Mouse (Mus musculus) heart, embryonic 12.5 days (tissue): ENCODE data around the gene Arntl2. TPM values are rescaled to one million over a fixed set of nuclear protein-coding genes. Genes with fewer than 3 reads are reported as not detected.

Source experiments
- ATAC-seq: fragments of 200-750 bp; cut with Nextera tagmentation; 2 replicates; pipeline ENCODE4 v1.8.0; 2017; ENCODE audit warnings: moderate TSS enrichment, moderate library complexity; ENCODE audit not compliant: insufficient number of reproducible peaks, low FRiP score
- H3K27ac ChIP-seq: fragments of 300-500 bp; sonication (generic); 2 replicates; pipeline ENCODE4 v1.5.1; 2016; ENCODE audit warnings: mild to moderate bottlenecking, moderate library complexity; ENCODE audit not compliant: poor library complexity, severe bottlenecking
- H3K27me3 ChIP-seq: fragments of 300-500 bp; sonication (generic); replicated peaks from 2 replicates; pipeline ENCODE4 v1.6.1; 2016; ENCODE audit warnings: mild to moderate bottlenecking, moderate library complexity
- H3K36me3 ChIP-seq: fragments of 300-500 bp; sonication (generic); 2 replicates; pipeline ENCODE4 v1.6.1; 2016; ENCODE audit warnings: mild to moderate bottlenecking, moderate library complexity
- H3K4me1 ChIP-seq: fragments of 300-500 bp; sonication (generic); replicated peaks from 2 replicates; pipeline ENCODE4 v1.6.1; 2016; ENCODE audit warnings: mild to moderate bottlenecking
- H3K4me2 ChIP-seq: fragments of 300-500 bp; sonication (generic); 2 replicates; pipeline ENCODE4 v1.6.1; 2016; ENCODE audit warnings: mild to moderate bottlenecking, moderate library complexity
- H3K4me3 ChIP-seq: fragments of 300-500 bp; sonication (generic); 2 replicates; pipeline ENCODE4 v1.5.1; 2016; ENCODE audit warnings: mild to moderate bottlenecking
- H3K9ac ChIP-seq: fragments of 300-500 bp; sonication (generic); 2 replicates; pipeline ENCODE4 v1.6.1; 2016; ENCODE audit warnings: mild to moderate bottlenecking, moderate library complexity
- H3K9me3 ChIP-seq: fragments of 300-500 bp; sonication (generic); replicated peaks from 2 replicates; pipeline ENCODE4 v1.6.1; 2016; ENCODE audit warnings: mild to moderate bottlenecking, moderate library complexity
- WGBS: fragments of 180-500 bp; shearing (Covaris S2); methylation state at CpG from one replicate; pipeline ENCODE4 v1.1.7; 2016; 5-methylcytosine and 5-hydroxymethylcytosine counted together
- polyA plus RNA-seq: library from polyadenylated mRNA; unstranded; fragments of >200 nt; fragmentation: Nextera tagmentation; extraction: Ambion mirVana; gene quantifications from 2 replicates; pipeline ENCODE4 v1.2.1, GENCODE M21; 2016

Arntl2 gene
- polyA plus RNA-seq, 1 experiment from 2014 or later = 3.1 TPM

- no peak for ATAC-seq
- peak overlapping the region; percentile 18; the same call in 1 of the 2 replicates for H3K27ac ChIP-seq
- H3K36me3 ChIP-seq = no peaks in the 10 kb centered on the region
- H3K4me3 ChIP-seq = no peak overlapping the region
- H3K27me3 ChIP-seq = no peaks in the 10 kb centered on the region
- no peak overlapping the region for H3K9ac ChIP-seq
- H3K4me1 ChIP-seq = peaks cover 21% of the 10 kb centered on the region
- H3K4me2 ChIP-seq = no peak overlapping the region
- 50% methylated on average over 12 of the region's 12 CpGs for WGBS
- peaks cover 5% of the 10 kb centered on the region; the same call in 1 of the 2 replicates for H3K9me3 ChIP-seq
Measured at GRCm38 (mm10) chr6:146877425-146878045, 81.7 kb downstream of the Arntl2 start.

- H3K9ac ChIP-seq = no peak overlapping the region
- H3K27me3 ChIP-seq = no peaks in the 10 kb centered on the region
- peaks cover 5% of the 10 kb centered on the region; the same call in 1 of the 2 replicates for H3K9me3 ChIP-seq
- peaks cover 22% of the 10 kb centered on the region for H3K4me1 ChIP-seq
- WGBS = 43% methylated on average over 10 of the region's 10 CpGs
- no peak overlapping the region for H3K4me2 ChIP-seq
- no peaks in the 10 kb centered on the region for H3K36me3 ChIP-seq
- H3K4me3 ChIP-seq = no peak overlapping the region
- no peak for ATAC-seq
- H3K27ac ChIP-seq = no peak overlapping the region
Measured at GRCm38 (mm10) chr6:146878926-146879325, 83.1 kb downstream of the Arntl2 start.

GRCm38 (mm10) chr6:146879856-146880255, 84.0 kb downstream of the Arntl2 start:
- no peak for ATAC-seq
- Histone ChIP-seq H3K4me1 (peaks cover 24% of the 10 kb centered on the region), H3K4me3 (no peak overlapping the region), H3K27ac (no peak overlapping the region), H3K27me3 (no peaks in the 10 kb centered on the region), H3K9ac (no peak overlapping the region), H3K36me3 (no peaks in the 10 kb centered on the region), H3K4me2 (no peak overlapping the region), H3K9me3 (peaks cover 5% of the 10 kb centered on the region; the same call in 1 of the 2 replicates)
- 78% methylated on average over 9 of the region's 9 CpGs for WGBS

- no peaks in the 10 kb centered on the region for H3K36me3 ChIP-seq
- peaks cover 28% of the 10 kb centered on the region for H3K4me1 ChIP-seq
- no peak overlapping the region for H3K27ac ChIP-seq
- 69% methylated on average over 4 of the region's 4 CpGs for WGBS
- no peak for ATAC-seq
- peaks cover 5% of the 10 kb centered on the region; the same call in 1 of the 2 replicates for H3K9me3 ChIP-seq
- no peak overlapping the region for H3K4me2 ChIP-seq
- no peak overlapping the region for H3K4me3 ChIP-seq
- H3K9ac ChIP-seq = no peak overlapping the region
- H3K27me3 ChIP-seq = no peaks in the 10 kb centered on the region
Measured at GRCm38 (mm10) chr6:146880296-146880695, 84.4 kb downstream of the Arntl2 start.

- WGBS = 41% methylated on average over 13 of the region's 13 CpGs
- Histone ChIP-seq H3K27me3 (no peaks in the 10 kb centered on the region), H3K4me3 (no peak overlapping the region), H3K27ac (no peak overlapping the region), H3K9ac (no peak overlapping the region), H3K4me1 (peaks cover 41% of the 10 kb centered on the region), H3K9me3 (peaks cover under 1% of the 10 kb centered on the region; the same call in 1 of the 2 replicates), H3K36me3 (no peaks in the 10 kb centered on the region), H3K4me2 (no peak overlapping the region)
- ATAC-seq = no peak
Measured at GRCm38 (mm10) chr6:146881896-146882770, 86.3 kb downstream of the Arntl2 start.

Other genes starting within 250 kb of the Arntl2 start
- gene Fgfr1op2, start 218.9 kb upstream of the Arntl2 start, polyA plus RNA-seq = 85.9 and 87.0 TPM in 2 replicates
- 57.4 and 60.5 TPM in 2 replicates for gene Ints13, start 218.2 kb upstream of the Arntl2 start, polyA plus RNA-seq
- gene Med21, start 153.5 kb upstream of the Arntl2 start, polyA plus RNA-seq = 130 and 136 TPM in 2 replicates
- 49.4 and 51.7 TPM in 2 replicates for gene Tm7sf3, start 153.2 kb upstream of the Arntl2 start, polyA plus RNA-seq
- 50.6 and 52.7 TPM in 2 replicates for gene Stk38l, start 71.1 kb upstream of the Arntl2 start, polyA plus RNA-seq
- not detected in 2 replicates for gene Smco2, start 54.0 kb downstream of the Arntl2 start, polyA plus RNA-seq
- gene Ppfibp1, start 92.4 kb downstream of the Arntl2 start, polyA plus RNA-seq = 83.9 and 84.8 TPM in 2 replicates
- 0.17 and 0.23 TPM in 2 replicates for gene 1700034J05Rik, start 158.4 kb downstream of the Arntl2 start, polyA plus RNA-seq
- gene Rep15, start 236.5 kb downstream of the Arntl2 start, polyA plus RNA-seq = 0.83 and 1.1 TPM in 2 replicates
- 110 and 119 TPM in 2 replicates for gene Mrps35, start 246.7 kb downstream of the Arntl2 start, polyA plus RNA-seq